Comparison of ENCODE assay signal across 22 mouse cellular contexts in genomic region chr6:134867325-134867724, GRCm38 (mm10). TPM values are rescaled to one million over a fixed set of nuclear protein-coding genes. Genes with fewer than 3 reads are reported as not detected.
DNase-seq lines count a peak whose midpoint lies in the region; ATAC-seq and TF ChIP-seq lines count a peak whose summit lies in the region.
"Had no signal": no experiment of that assay in that cellular context is flagged by ENCODE, and none has a peak within 500 bp of the region (broad histone marks: within the 10 kb centered on the region; RNA-seq: fewer than 3 reads in every experiment).

No protein-coding gene starts in this region.

- DNase-seq in midbrain, postnatal 0 days (ENCODE audit: low spot score) = no peak
- peak; percentile 76 for DNase-seq in MEL (ENCODE audit: low read depth, low spot score)
- peak; percentile 43 for DNase-seq in c-Kit-negative CD71-positive TER-119-positive erythroid progenitor cells, embryonic 14.5 days (ENCODE audit: low read depth, low spot score)
- no peak for DNase-seq in kidney, postnatal 36 days
- DNase-seq: adrenal gland, postnatal 25 days; cerebellum, adult 8-10 months; gastrocnemius, postnatal 10 days; heart, adult 18-20 months; heart, postnatal 36 days; kidney, adult 18-20 months; kidney, postnatal 10 days; right cerebral cortex, postnatal 25 days had no signal

- TF ChIP-seq POLR2A in MEL (IDR thresholded peaks at IDR 0.05; ENCODE audit: control insufficient read depth in 1 of 2, insufficient read depth in 1 of 2, low read depth in 1 of 2, low read length in 2 of 2, poor library complexity in 1 of 2) = no peak

- H3K4me2 ChIP-seq in midbrain, postnatal 0 days (ENCODE audit: low read depth, low read length, poor library complexity, severe bottlenecking) = no peak overlapping the region
- H3K4me2 ChIP-seq in midbrain, embryonic 15.5 days = no peak overlapping the region
- no peak overlapping the region for H3K4me2 ChIP-seq in intestine, embryonic 15.5 days (replicated peaks)
- H3K4me2 ChIP-seq in intestine, embryonic 16.5 days (ENCODE audit: low read depth, low read length) = no peak overlapping the region
- H3K4me2 ChIP-seq: forebrain, embryonic 12.5 days; heart, embryonic 13.5 days; hindbrain, embryonic 15.5 days; limb, embryonic 13.5 days; midbrain, embryonic 13.5 days; neural tube, embryonic 15.5 days had no signal

- TF ChIP-seq RAD21 in MEL (IDR thresholded peaks at IDR 0.05; ENCODE audit: low read depth, low read length) = peak; percentile 35

- no peak for TF ChIP-seq EP300 in MEL (IDR thresholded peaks at IDR 0.05; ENCODE audit: low read depth in 1 of 2, low read length in 2 of 2)

- H3K9ac ChIP-seq in midbrain, postnatal 0 days (replicated peaks; ENCODE audit: low read length, poor library complexity, severe bottlenecking) = no peak overlapping the region
- H3K9ac ChIP-seq in midbrain, embryonic 15.5 days = no peak overlapping the region
- H3K9ac ChIP-seq in MEL (ENCODE audit: control insufficient read depth, low read depth, low read length, poor library complexity, severe bottlenecking) = no peak overlapping the region
- no peak overlapping the region for H3K9ac ChIP-seq in intestine, embryonic 15.5 days
- no peak overlapping the region for H3K9ac ChIP-seq in intestine, embryonic 16.5 days (ENCODE audit: low read depth, low read length)
- H3K9ac ChIP-seq: forebrain, embryonic 12.5 days; heart, embryonic 13.5 days; hindbrain, embryonic 15.5 days; limb, embryonic 13.5 days; liver, embryonic 14.5 days; midbrain, embryonic 13.5 days; neural tube, embryonic 15.5 days had no signal

- H3K4me1 ChIP-seq in midbrain, postnatal 0 days (ENCODE audit: insufficient read depth, low read length) = no peaks in the 10 kb centered on the region
- H3K4me1 ChIP-seq in midbrain, embryonic 15.5 days = peaks cover 10% of the 10 kb centered on the region
- no peaks in the 10 kb centered on the region for H3K4me1 ChIP-seq in MEL (ENCODE audit: control insufficient read depth in 1 of 2, insufficient read depth in 2 of 2, low read length in 2 of 2)
- H3K4me1 ChIP-seq in intestine, embryonic 15.5 days (replicated peaks) = 0 out of 2 replicates have a peak, but pooled peaks cover 5% of the 10 kb centered on the region
- H3K4me1 ChIP-seq in intestine, embryonic 16.5 days (ENCODE audit: control insufficient read depth, insufficient read depth, low read length) = peaks cover 3% of the 10 kb centered on the region; the same call in 1 of the 2 replicates

- ATAC-seq in midbrain, postnatal 0 days (ENCODE audit: low FRiP score) = no peak
- ATAC-seq in midbrain, embryonic 15.5 days (replicated peaks) = no peak
- ATAC-seq in intestine, embryonic 15.5 days = no peak
- ATAC-seq in intestine, embryonic 16.5 days = no peak
- ATAC-seq: midbrain, embryonic 13.5 days had no signal

- no peaks in the 10 kb centered on the region for H3K9me3 ChIP-seq in midbrain, postnatal 0 days (ENCODE audit: low read length)
- no peaks in the 10 kb centered on the region for H3K9me3 ChIP-seq in midbrain, embryonic 15.5 days
- no peaks in the 10 kb centered on the region for H3K9me3 ChIP-seq in MEL (replicated peaks; ENCODE audit: insufficient read depth, low read length)
- H3K9me3 ChIP-seq in intestine, embryonic 15.5 days = no peaks in the 10 kb centered on the region
- H3K9me3 ChIP-seq in intestine, embryonic 16.5 days (ENCODE audit: control insufficient read depth, low read length) = peaks cover 3% of the 10 kb centered on the region; the same call in 1 of the 2 replicates
- H3K9me3 ChIP-seq: forebrain, embryonic 12.5 days; heart, embryonic 13.5 days; hindbrain, embryonic 15.5 days; neural tube, embryonic 15.5 days had no signal

- no peaks in the 10 kb centered on the region for H3K79me2 ChIP-seq in MEL (ENCODE audit: control insufficient read depth, insufficient read depth, low read length, poor library complexity)

- H3K27me3 ChIP-seq in midbrain, postnatal 0 days (ENCODE audit: insufficient read depth, low read length) = no peaks in the 10 kb centered on the region
- H3K27me3 ChIP-seq in midbrain, embryonic 15.5 days (replicated peaks) = no peaks in the 10 kb centered on the region
- no peaks in the 10 kb centered on the region for H3K27me3 ChIP-seq in MEL (ENCODE audit: control insufficient read depth in 1 of 2, insufficient read depth in 2 of 2, low read length in 2 of 2)
- no peaks in the 10 kb centered on the region for H3K27me3 ChIP-seq in intestine, embryonic 15.5 days (replicated peaks)
- H3K27me3 ChIP-seq in intestine, embryonic 16.5 days (replicated peaks; ENCODE audit: control insufficient read depth, insufficient read depth, low read length) = no peaks in the 10 kb centered on the region
- H3K27me3 ChIP-seq: forebrain, embryonic 12.5 days; heart, embryonic 13.5 days; hindbrain, embryonic 15.5 days; limb, embryonic 13.5 days; midbrain, embryonic 13.5 days; neural tube, embryonic 15.5 days had no signal

- H3K36me3 ChIP-seq in midbrain, postnatal 0 days (ENCODE audit: insufficient read depth, low read length) = peaks cover 26% of the 10 kb centered on the region
- H3K36me3 ChIP-seq in midbrain, embryonic 15.5 days (replicated peaks) = peaks cover 43% of the 10 kb centered on the region
- H3K36me3 ChIP-seq in MEL (ENCODE audit: control insufficient read depth in 1 of 2, insufficient read depth in 2 of 2, low read length in 2 of 2) = no peaks in the 10 kb centered on the region
- H3K36me3 ChIP-seq in intestine, embryonic 15.5 days = 0 out of 2 replicates have a peak, but pooled peaks cover 9% of the 10 kb centered on the region
- peaks cover 7% of the 10 kb centered on the region; the same call in 1 of the 2 replicates for H3K36me3 ChIP-seq in intestine, embryonic 16.5 days (ENCODE audit: control insufficient read depth, insufficient read depth, low read length)

- WGBS in midbrain, postnatal 0 days = 93% methylated on average over 3 of the region's 3 CpGs
- WGBS in midbrain, embryonic 15.5 days = 91% methylated on average over 3 of the region's 3 CpGs
- WGBS in intestine, embryonic 15.5 days = 91% methylated on average over 3 of the region's 3 CpGs
- 90% methylated on average over 3 of the region's 3 CpGs for WGBS in intestine, embryonic 16.5 days

- TF ChIP-seq CTCF in midbrain, postnatal 0 days (IDR thresholded peaks at IDR 0.05) = peak; percentile 27; the same call in 1 of the 2 replicates
- peak; percentile 22 to 58 (median 57); a peak in 5 of 6 replicates for TF ChIP-seq CTCF in MEL (IDR thresholded peaks at IDR 0.05 in 2 of 3, conservative IDR thresholded peaks at IDR 0.05 in 1 of 3; ENCODE audit: control insufficient read depth in 1 of 3, insufficient read depth in 1 of 3, low read depth in 2 of 3, low read length in 3 of 3, poor library complexity in 1 of 3, severe bottlenecking in 1 of 3)

- no peak overlapping the region for H3K27ac ChIP-seq in midbrain, postnatal 0 days (ENCODE audit: low read depth, low read length)
- no peak overlapping the region for H3K27ac ChIP-seq in midbrain, embryonic 15.5 days
- H3K27ac ChIP-seq in MEL (ENCODE audit: control insufficient read depth, low read depth, low read length) = no peak overlapping the region
- no peak overlapping the region for H3K27ac ChIP-seq in intestine, embryonic 15.5 days
- H3K27ac ChIP-seq in intestine, embryonic 16.5 days (ENCODE audit: low read length) = no peak overlapping the region
- H3K27ac ChIP-seq: forebrain, embryonic 12.5 days; heart, embryonic 13.5 days; hindbrain, embryonic 15.5 days; limb, embryonic 13.5 days; liver, embryonic 14.5 days; midbrain, embryonic 13.5 days; neural tube, embryonic 15.5 days had no signal

- H3K4me3 ChIP-seq in midbrain, postnatal 0 days (ENCODE audit: low read depth, low read length) = no peak overlapping the region
- no peak overlapping the region for H3K4me3 ChIP-seq in midbrain, embryonic 15.5 days
- H3K4me3 ChIP-seq in MEL (ENCODE audit: control insufficient read depth in 1 of 2, insufficient read depth in 1 of 2, low read depth in 2 of 2, low read length in 2 of 2) = no peak overlapping the region
- no peak overlapping the region for H3K4me3 ChIP-seq in intestine, embryonic 15.5 days (replicated peaks)
- H3K4me3 ChIP-seq in intestine, embryonic 16.5 days (ENCODE audit: low read length) = no peak overlapping the region
- H3K4me3 ChIP-seq: forebrain, embryonic 12.5 days; heart, embryonic 13.5 days; hindbrain, embryonic 15.5 days; limb, embryonic 13.5 days; midbrain, embryonic 13.5 days; neural tube, embryonic 15.5 days had no signal

RNA-seq across cellular contexts. Expression of gene Gpr19, which starts 31.1 kb away (rescaled TPM):
- total RNA-seq in midbrain, postnatal 0 days (2014; rRNA removed) = 32.1 and 34.2 TPM in 2 replicates
- polyA plus RNA-seq in midbrain, postnatal 0 days (2015; fragmentation: Nextera tagmentation; extraction: Ambion mirVana) = 38.5 and 41.6 TPM in 2 replicates
- polyA plus RNA-seq in midbrain, embryonic 15.5 days (2015; fragmentation: Nextera tagmentation; extraction: Ambion mirVana) = 40.1 and 44.0 TPM in 2 replicates
- 8.4 and 9.0 TPM in 2 replicates for total RNA-seq in MEL (2012; rRNA removed)
- 10 to 100 TPM in 1 of 2 experiments, not detected in 1; 11.7 TPM for polyA plus RNA-seq in MEL (2012; ENCODE audit: insufficient read depth in 1 of 2, insufficient read length in 2 of 2, low read depth in 1 of 2, low replicate concordance in 2 of 2, missing spikeins in 1 of 2)
- 10.4 and 10.6 TPM in 2 replicates for polyA plus RNA-seq in intestine, embryonic 15.5 days (2015; fragmentation: Nextera tagmentation; extraction: Ambion mirVana)
- 8.1 and 9.5 TPM in 2 replicates for polyA plus RNA-seq in intestine, embryonic 16.5 days (2015; fragmentation: Nextera tagmentation; extraction: Ambion mirVana)

RNA-seq across cellular contexts. Expression of gene Crebl2, which starts 37.4 kb away (rescaled TPM):
- 7.0 and 10.0 TPM in 2 replicates for total RNA-seq in midbrain, postnatal 0 days (2014; rRNA removed)
- 2.6 and 3.5 TPM in 2 replicates for polyA plus RNA-seq in midbrain, postnatal 0 days (2015; fragmentation: Nextera tagmentation; extraction: Ambion mirVana)
- 4.6 and 5.6 TPM in 2 replicates for polyA plus RNA-seq in midbrain, embryonic 15.5 days (2015; fragmentation: Nextera tagmentation; extraction: Ambion mirVana)
- 1.5 and 2.1 TPM in 2 replicates for total RNA-seq in MEL (2012; rRNA removed)
- 1 to 10 TPM in 1 of 2 experiments, not detected in 1; 3.7 TPM for polyA plus RNA-seq in MEL (2012; ENCODE audit: insufficient read depth in 1 of 2, insufficient read length in 2 of 2, low read depth in 1 of 2, low replicate concordance in 2 of 2, missing spikeins in 1 of 2)
- polyA plus RNA-seq in intestine, embryonic 15.5 days (2015; fragmentation: Nextera tagmentation; extraction: Ambion mirVana) = 3.6 and 3.7 TPM in 2 replicates
- 3.3 and 3.6 TPM in 2 replicates for polyA plus RNA-seq in intestine, embryonic 16.5 days (2015; fragmentation: Nextera tagmentation; extraction: Ambion mirVana)

RNA-seq across cellular contexts. Expression of gene Cdkn1b, which starts 52.9 kb away (rescaled TPM):
- total RNA-seq in midbrain, postnatal 0 days (2014; rRNA removed) = 48.5 and 58.8 TPM in 2 replicates
- polyA plus RNA-seq in midbrain, postnatal 0 days (2015; fragmentation: Nextera tagmentation; extraction: Ambion mirVana) = 23.9 and 25.6 TPM in 2 replicates
- polyA plus RNA-seq in midbrain, embryonic 15.5 days (2015; fragmentation: Nextera tagmentation; extraction: Ambion mirVana) = 24.4 and 25.3 TPM in 2 replicates
- 7.7 and 12.0 TPM in 2 replicates for total RNA-seq in MEL (2012; rRNA removed)
- polyA plus RNA-seq in MEL (2012; ENCODE audit: insufficient read depth in 1 of 2, insufficient read length in 2 of 2, low read depth in 1 of 2, low replicate concordance in 2 of 2, missing spikeins in 1 of 2) = 10 to 100 TPM in 1 of 2 experiments, not detected in 1; 21.2 TPM
- polyA plus RNA-seq in intestine, embryonic 15.5 days (2015; fragmentation: Nextera tagmentation; extraction: Ambion mirVana) = 15.3 and 15.9 TPM in 2 replicates
- polyA plus RNA-seq in intestine, embryonic 16.5 days (2015; fragmentation: Nextera tagmentation; extraction: Ambion mirVana) = 10.6 and 12.4 TPM in 2 replicates

Comparison
In these comparisons a context has a peak if more than half of its experiments do, and no peak if none do; other contexts are left out.
1. DNase-seq: peak in MEL (single experiment) and c-Kit-negative CD71-positive TER-119-positive erythroid progenitor cells, embryonic 14.5 days (single experiment); none in midbrain, postnatal 0 days (single experiment) and kidney, postnatal 36 days (0 of 2).